Mouse (Mus musculus) hindbrain, embryonic 11.5 days (tissue): ENCODE results near the gene Dnaaf1. TPM values are rescaled to one million over a fixed set of nuclear protein-coding genes. Genes with fewer than 3 reads are reported as not detected.

Experiments
- ATAC-seq: fragments of 200-750 bp; cut with Nextera tagmentation; 2 replicates; pipeline ENCODE4 v1.8.0; 2017; ENCODE audit warnings: mild to moderate bottlenecking, moderate TSS enrichment, moderate library complexity; ENCODE audit not compliant: low FRiP score
- DNase-seq: peaks from one replicate; pipeline ENCODE4 v3.0.0-alpha.2; 2015; ENCODE audit warnings: low spot score
- H3K27ac ChIP-seq: fragments of 300-500 bp; sonication (generic); 2 replicates; pipeline ENCODE4 v1.5.1; 2014; ENCODE audit warnings: mild to moderate bottlenecking, low read depth, low read length
- H3K27me3 ChIP-seq: fragments of 300-500 bp; sonication (generic); 2 replicates; pipeline ENCODE4 v1.6.1; 2014; ENCODE audit warnings: mild to moderate bottlenecking, low read length, moderate library complexity, mixed read lengths; ENCODE audit not compliant: control insufficient read depth, insufficient read depth
- H3K36me3 ChIP-seq: fragments of 300-500 bp; sonication (generic); 2 replicates; pipeline ENCODE4 v1.6.1; 2014; ENCODE audit warnings: mild to moderate bottlenecking, low read length, moderate library complexity, mixed read lengths; ENCODE audit not compliant: control insufficient read depth, insufficient read depth
- H3K4me1 ChIP-seq: fragments of 300-500 bp; sonication (generic); replicated peaks from 2 replicates; pipeline ENCODE4 v1.6.1; 2014; ENCODE audit warnings: low read length, mixed read lengths; ENCODE audit not compliant: control insufficient read depth, insufficient read depth
- H3K4me2 ChIP-seq: fragments of 300-500 bp; sonication (generic); replicated peaks from 2 replicates; pipeline ENCODE4 v1.6.1; 2014; ENCODE audit warnings: mild to moderate bottlenecking, low read depth, low read length
- H3K4me3 ChIP-seq: fragments of 300-500 bp; sonication (generic); 2 replicates; pipeline ENCODE4 v1.5.1; 2014; ENCODE audit warnings: low read depth, low read length
- H3K9ac ChIP-seq: fragments of 300-500 bp; sonication (generic); 2 replicates; pipeline ENCODE4 v1.6.1; 2014; ENCODE audit warnings: low read depth, low read length
- H3K9me3 ChIP-seq: fragments of 300-500 bp; sonication (generic); 2 replicates; pipeline ENCODE4 v1.6.1; 2016; ENCODE audit warnings: low read length; ENCODE audit not compliant: control insufficient read depth
- WGBS: fragments of 180-500 bp; shearing (Covaris S2); extraction: QIAGEN DNeasy Blood & Tissue Kit; methylation state at CpG from one replicate; pipeline ENCODE4 v1.1.7; 2014; 5-methylcytosine and 5-hydroxymethylcytosine counted together
- polyA plus RNA-seq: library from polyadenylated mRNA; unstranded; fragments of >200 nt; fragmentation: Nextera tagmentation; extraction: Ambion mirVana; gene quantifications from 2 replicates; pipeline ENCODE4 v1.2.1, GENCODE M21; 2014

Gene Dnaaf1
- polyA plus RNA-seq, 1 experiment from 2014 or later = 0.08 TPM

DNA sequence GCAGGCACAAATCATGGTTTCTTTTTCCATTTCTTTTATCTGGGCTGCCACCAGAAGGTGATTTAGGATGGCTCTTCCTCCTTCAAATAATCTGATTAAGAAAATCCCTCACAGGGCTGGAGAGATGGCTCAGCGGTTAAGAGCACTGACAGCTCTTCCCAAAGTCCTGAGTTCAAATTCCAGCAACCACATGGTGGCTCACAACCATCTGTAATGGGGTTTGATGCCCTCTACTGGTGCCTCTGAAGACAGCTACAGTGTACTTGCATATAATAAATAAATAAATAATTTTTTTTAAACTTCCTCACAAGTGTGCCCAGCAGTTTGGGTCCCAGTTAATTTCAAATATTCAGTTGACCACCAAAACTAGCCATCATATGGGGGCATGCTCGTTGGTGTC is 31.2 kb downstream of the Dnaaf1 start:
- no peak for DNase-seq
- ATAC-seq = no peak
- WGBS = 82% methylated on average over 2 of the region's 2 CpGs

DNA sequence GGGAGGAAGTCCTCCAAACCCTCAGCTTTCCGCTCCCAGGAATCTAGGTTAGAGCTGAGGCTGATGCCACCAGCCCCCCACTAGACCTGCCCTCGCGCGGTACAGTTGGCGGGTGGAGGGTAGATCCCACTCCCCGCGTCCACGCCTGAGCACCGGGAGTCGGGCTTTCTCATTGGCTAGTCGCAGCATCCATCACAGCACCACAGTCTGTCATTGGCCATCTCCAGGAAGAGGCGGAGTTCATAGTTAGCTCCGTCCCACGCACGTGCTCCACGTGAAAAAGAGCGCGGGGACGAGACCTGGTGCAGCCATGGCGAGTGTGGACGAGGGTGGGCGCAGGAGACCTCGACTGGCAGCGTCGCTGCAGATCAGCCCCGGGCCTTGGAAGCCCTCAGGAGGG is 37.4 kb downstream of the Dnaaf1 start, which contains the start of gene Adad2:
Gene Adad2, plus strand, starts transcription at position 277 of the 400 bp plus-strand sequence.
- H3K36me3 ChIP-seq = no peaks in the 10 kb centered on the region
- no peak for ATAC-seq
- DNase-seq = no peak
- H3K9ac ChIP-seq = no peak within 1 kb of the TSS
- H3K4me1 ChIP-seq = no peaks in the 10 kb centered on the region
- H3K4me3 ChIP-seq = no peak within 1 kb of the TSS
- no peaks in the 10 kb centered on the region for H3K9me3 ChIP-seq
- H3K27me3 ChIP-seq = no peaks in the 10 kb centered on the region; the same call in 1 of the 2 replicates
- H3K27ac ChIP-seq = no peak within 1 kb of the TSS
- WGBS = 76% methylated on average over 26 of the region's 26 CpGs
- no peak within 1 kb of the TSS for H3K4me2 ChIP-seq

More for the DNA sequence above, 31.2 kb downstream of the Dnaaf1 start:
- H3K36me3 ChIP-seq = 0 out of 2 replicates have a peak, but pooled peaks cover 2% of the 10 kb centered on the region
- H3K4me1 ChIP-seq = no peaks in the 10 kb centered on the region; the same call in 1 of the 2 replicates
- no peak overlapping the region for H3K4me2 ChIP-seq
- H3K9me3 ChIP-seq = no peaks in the 10 kb centered on the region
- no peaks in the 10 kb centered on the region for H3K27me3 ChIP-seq
- no peak overlapping the region for H3K9ac ChIP-seq
- no peak overlapping the region for H3K27ac ChIP-seq
- no peak overlapping the region for H3K4me3 ChIP-seq

DNA sequence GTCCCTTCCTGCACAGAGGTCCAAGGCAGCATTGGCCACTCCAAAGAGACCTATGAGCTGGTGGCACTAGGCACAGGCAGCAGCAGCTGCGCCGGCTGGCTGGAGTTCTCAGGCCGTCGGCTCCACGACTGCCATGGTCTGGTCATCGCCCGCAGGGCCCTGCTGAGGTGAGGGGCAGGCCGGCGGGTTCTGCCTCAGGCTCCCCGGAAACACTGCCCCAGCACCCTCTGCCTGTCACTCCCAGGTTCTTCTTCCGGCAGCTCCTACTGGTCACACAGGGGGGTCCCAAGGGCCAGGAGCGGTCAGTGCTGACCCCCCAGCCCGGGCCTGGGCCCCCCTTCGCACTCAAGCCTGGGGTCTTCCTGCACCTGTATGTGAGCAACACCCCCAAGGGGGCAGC is 40.1 kb downstream of the Dnaaf1 start:
- no peaks in the 10 kb centered on the region for H3K9me3 ChIP-seq
- 72% methylated on average over 14 of the region's 14 CpGs for WGBS

DNA sequence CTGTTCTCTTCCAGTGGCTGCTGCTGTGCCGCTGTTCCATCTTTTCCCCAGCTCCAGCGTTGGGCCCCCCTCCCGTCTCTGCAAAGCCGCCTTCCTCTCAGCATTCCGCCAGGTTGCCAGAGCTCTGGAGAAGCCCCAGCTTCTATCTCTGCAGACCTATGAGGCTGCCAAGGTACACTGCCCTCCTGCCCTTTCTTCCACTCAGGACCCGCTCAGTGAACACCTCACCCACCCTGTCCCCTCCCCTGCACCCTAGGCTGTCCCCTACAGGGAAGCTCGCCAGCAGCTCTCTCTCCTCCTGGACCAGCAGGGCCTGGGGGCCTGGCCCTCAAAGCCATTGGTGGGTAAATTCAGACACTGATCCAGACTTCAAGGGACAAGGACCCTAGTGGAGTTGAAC is 41.3 kb downstream of the Dnaaf1 start:
- Histone ChIP-seq H3K27me3 (no peaks in the 10 kb centered on the region; the same call in 1 of the 2 replicates), H3K9ac (no peak overlapping the region), H3K4me1 (no peaks in the 10 kb centered on the region)

More for the DNA sequence above, 40.1 kb downstream of the Dnaaf1 start:
- Histone ChIP-seq H3K4me3 (no peak overlapping the region), H3K36me3 (no peaks in the 10 kb centered on the region), H3K27me3 (no peaks in the 10 kb centered on the region; the same call in 1 of the 2 replicates), H3K27ac (no peak overlapping the region), H3K4me1 (no peaks in the 10 kb centered on the region), H3K9ac (no peak overlapping the region), H3K4me2 (no peak overlapping the region)
- ATAC-seq (no peak), DNase-seq (no peak)

DNA sequence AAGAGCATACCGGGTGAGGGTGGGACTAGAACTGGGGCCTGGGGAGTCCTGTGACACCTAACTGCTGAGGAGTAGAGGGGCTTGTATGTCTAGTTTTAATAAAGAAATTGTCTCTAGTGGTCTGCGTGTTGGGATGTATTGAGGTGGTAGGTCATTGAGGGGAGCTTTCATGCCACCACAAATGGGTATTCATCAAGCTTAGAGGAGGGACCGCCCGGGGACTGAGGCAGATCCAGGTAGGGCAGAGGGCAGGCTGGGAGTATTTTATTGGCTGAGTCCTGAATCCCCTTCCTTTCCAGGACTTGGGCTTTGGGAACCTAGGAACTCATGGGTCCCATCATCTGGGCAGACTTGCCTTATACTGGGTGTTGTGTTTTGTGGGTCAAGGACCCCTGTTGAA is 41.8 kb downstream of the Dnaaf1 start:
- ATAC-seq (no peak), DNase-seq (no peak)
- 93% methylated on average over 4 of the region's 4 CpGs for WGBS
- no peak overlapping the region for H3K4me3 ChIP-seq
- H3K27me3 ChIP-seq = no peaks in the 10 kb centered on the region; the same call in 1 of the 2 replicates
- H3K9me3 ChIP-seq = no peaks in the 10 kb centered on the region
- no peaks in the 10 kb centered on the region for H3K36me3 ChIP-seq
- no peak overlapping the region for H3K27ac ChIP-seq
- no peak overlapping the region for H3K9ac ChIP-seq
- H3K4me1 ChIP-seq = no peaks in the 10 kb centered on the region
- H3K4me2 ChIP-seq = no peak overlapping the region

More for the DNA sequence above, 41.3 kb downstream of the Dnaaf1 start:
- ATAC-seq (no peak), DNase-seq (no peak)
- Histone ChIP-seq H3K4me3 (no peak overlapping the region), H3K4me2 (no peak overlapping the region), H3K9me3 (no peaks in the 10 kb centered on the region), H3K36me3 (no peaks in the 10 kb centered on the region), H3K27ac (no peak overlapping the region)
- 68% methylated on average over 7 of the region's 7 CpGs for WGBS

DNA sequence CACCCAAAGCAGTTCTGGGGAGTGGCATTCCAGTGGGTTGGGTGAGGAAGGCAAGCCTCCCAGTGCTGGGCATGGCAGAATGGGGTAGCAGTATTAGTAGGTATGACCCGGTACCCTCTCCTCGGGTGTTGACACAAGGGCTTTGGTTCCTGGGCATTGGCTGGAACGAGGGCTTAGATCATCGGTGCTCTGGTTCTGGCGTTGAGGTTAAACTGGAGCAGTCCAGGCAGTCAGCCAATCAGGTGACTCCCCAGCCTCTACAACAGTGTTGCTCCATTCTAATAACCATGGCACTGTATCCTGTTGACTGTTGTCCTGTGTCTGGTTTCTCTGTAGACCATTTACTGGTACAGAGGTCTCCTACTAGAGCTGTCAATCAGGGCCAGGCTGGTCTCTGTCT is 42.6 kb downstream of the Dnaaf1 start:
- Histone ChIP-seq H3K27me3 (no peaks in the 10 kb centered on the region; the same call in 1 of the 2 replicates), H3K4me3 (no peak overlapping the region), H3K27ac (no peak overlapping the region), H3K9ac (no peak overlapping the region), H3K9me3 (no peaks in the 10 kb centered on the region), H3K4me2 (no peak overlapping the region), H3K36me3 (no peaks in the 10 kb centered on the region), H3K4me1 (no peaks in the 10 kb centered on the region)
- DNase-seq (no peak), ATAC-seq (no peak)
- WGBS = 89% methylated on average over 5 of the region's 5 CpGs

DNA sequence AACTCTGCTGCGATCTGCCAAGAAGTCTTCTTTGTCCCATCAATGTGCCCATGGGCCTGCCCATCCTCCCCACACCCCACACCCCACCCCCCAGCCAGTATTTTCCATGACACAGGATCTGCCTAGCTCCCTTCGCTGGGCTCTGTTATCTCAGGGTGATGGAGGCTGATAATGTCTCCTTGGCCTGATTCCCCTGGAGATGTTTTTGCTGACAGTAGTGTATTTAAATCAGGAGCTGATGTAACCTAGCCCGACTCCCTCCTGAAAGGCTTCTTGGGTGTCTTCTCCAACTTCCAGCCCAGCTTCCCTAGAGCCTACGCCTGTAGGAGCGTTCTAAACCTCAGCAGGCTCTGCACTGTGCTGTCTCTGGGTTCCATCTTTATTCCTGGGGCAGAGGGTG is 43.9 kb downstream of the Dnaaf1 start:
- no peak overlapping the region for H3K4me2 ChIP-seq
- no peaks in the 10 kb centered on the region for H3K4me1 ChIP-seq
- H3K4me3 ChIP-seq = no peak overlapping the region
- no peak overlapping the region for H3K9ac ChIP-seq
- WGBS = 74% methylated on average over 5 of the region's 5 CpGs
- no peak overlapping the region for H3K27ac ChIP-seq
- DNase-seq (no peak), ATAC-seq (no peak)
- no peaks in the 10 kb centered on the region; the same call in 1 of the 2 replicates for H3K27me3 ChIP-seq
- H3K9me3 ChIP-seq = no peaks in the 10 kb centered on the region
- no peaks in the 10 kb centered on the region for H3K36me3 ChIP-seq

DNA sequence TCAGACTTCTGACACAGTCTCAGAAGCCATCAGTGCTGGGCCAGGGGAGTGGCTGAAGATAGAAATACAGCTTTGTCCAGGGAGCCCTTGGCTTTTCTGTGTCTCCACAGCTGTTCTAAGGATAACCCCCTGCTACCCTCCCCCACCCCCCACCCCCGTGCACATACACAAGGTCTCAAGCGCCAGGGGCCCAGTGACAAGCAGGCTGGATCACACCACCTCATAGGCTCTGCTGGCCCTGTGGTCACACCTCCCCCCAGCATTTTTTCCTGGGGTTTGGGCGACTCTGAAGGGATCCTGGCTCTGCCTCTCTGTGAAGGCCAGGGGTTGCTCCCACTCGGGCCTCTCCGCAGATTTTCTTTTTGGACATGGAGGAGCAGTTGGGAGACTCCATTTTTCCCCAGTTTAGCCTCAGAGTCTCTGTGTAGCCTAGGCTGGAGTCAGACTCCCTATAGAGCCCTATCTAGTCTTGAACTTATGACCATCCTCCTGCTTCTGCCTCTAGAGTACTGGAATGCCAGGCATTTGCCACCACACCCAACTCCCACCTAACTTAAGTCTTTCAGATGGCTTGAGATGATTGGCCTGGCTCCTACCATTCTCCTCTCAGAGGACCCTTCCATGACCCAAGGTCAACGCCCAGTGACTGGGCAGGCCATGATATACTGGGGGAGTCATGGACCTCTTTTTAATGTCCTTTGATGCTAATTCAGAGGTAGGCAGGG is 45.2 kb downstream of the Dnaaf1 start:
- H3K9ac ChIP-seq = no peak overlapping the region
- no peak overlapping the region for H3K4me3 ChIP-seq
- no peak for ATAC-seq
- H3K36me3 ChIP-seq = no peaks in the 10 kb centered on the region
- 64% methylated on average over 6 of the region's 6 CpGs for WGBS
- H3K27ac ChIP-seq = no peak overlapping the region
- no peaks in the 10 kb centered on the region for H3K4me1 ChIP-seq
- no peak for DNase-seq
- no peaks in the 10 kb centered on the region for H3K27me3 ChIP-seq
- no peak overlapping the region for H3K4me2 ChIP-seq
- H3K9me3 ChIP-seq = no peaks in the 10 kb centered on the region

DNA sequence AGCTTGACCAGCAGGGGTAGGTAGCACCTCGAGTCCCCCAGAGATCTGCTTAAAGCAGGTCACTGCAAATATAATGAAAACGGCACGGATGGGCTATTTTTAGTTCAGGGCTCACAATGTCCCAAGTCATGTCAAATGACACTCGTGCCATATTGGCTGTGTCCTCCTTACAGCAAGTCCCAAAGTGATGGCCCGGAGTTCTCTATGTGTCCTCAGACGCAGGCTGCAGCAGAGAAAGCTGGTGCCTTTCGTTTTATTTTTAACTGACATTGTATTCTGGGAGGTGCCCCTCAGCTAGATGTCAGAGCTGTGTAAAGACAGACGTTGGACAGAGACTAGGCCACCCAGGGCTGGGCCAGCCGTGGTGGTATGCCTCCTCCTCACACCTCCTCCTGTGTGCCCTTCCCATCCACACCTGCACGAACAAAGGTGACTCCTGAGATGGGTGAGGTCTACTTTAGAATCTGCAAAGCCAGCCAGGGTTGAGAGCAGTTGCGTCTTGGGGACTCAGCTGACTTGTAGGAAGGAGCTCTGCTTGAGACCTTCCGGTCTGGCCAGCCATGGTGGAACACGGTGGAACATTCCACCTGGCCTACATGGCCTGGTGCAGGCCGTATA is 45.9 kb downstream of the Dnaaf1 start:
- H3K27ac ChIP-seq = no peak overlapping the region
- no peaks in the 10 kb centered on the region for H3K27me3 ChIP-seq
- H3K9ac ChIP-seq = no peak overlapping the region
- DNase-seq = no peak
- no peak overlapping the region for H3K4me3 ChIP-seq
- no peaks in the 10 kb centered on the region for H3K9me3 ChIP-seq
- no peaks in the 10 kb centered on the region for H3K4me1 ChIP-seq
- H3K36me3 ChIP-seq = no peaks in the 10 kb centered on the region
- no peak overlapping the region for H3K4me2 ChIP-seq
- ATAC-seq = no peak
- WGBS = 89% methylated on average over 14 of the region's 14 CpGs
